Mouse (Mus musculus) heart, postnatal 0 days (tissue): ENCODE data around the gene Olfr194.

ENCODE experiments used
- CTCF ChIP-seq: IDR thresholded peaks from 2 replicates; pipeline ENCODE4 v1.5.1; 2016; ENCODE audit warnings: antibody characterized with exemption, control low read depth, low read depth
- EP300 ChIP-seq: IDR thresholded peaks from 2 replicates; pipeline ENCODE4 v1.6.1; 2016; ENCODE audit warnings: antibody characterized with exemption, low read depth

GRCm38 (mm10) chr16:59151996-59152395, 31.1 kb upstream of the Olfr194 start:
- TF ChIP-seq CTCF (no peak), EP300 (no peak)
